Mouse (Mus musculus): ENCODE results near the gene Trim69. TPM values are rescaled to one million over a fixed set of nuclear protein-coding genes. Genes with fewer than 3 reads are reported as not detected.
"Not testable (repeated sequence)": the region's sequence is repeated elsewhere in the genome, so short reads cannot be mapped to it uniquely, and the experiment has no call there.

Gene Trim69
- polyA plus RNA-seq, 1 experiment, result not detected

DNA sequence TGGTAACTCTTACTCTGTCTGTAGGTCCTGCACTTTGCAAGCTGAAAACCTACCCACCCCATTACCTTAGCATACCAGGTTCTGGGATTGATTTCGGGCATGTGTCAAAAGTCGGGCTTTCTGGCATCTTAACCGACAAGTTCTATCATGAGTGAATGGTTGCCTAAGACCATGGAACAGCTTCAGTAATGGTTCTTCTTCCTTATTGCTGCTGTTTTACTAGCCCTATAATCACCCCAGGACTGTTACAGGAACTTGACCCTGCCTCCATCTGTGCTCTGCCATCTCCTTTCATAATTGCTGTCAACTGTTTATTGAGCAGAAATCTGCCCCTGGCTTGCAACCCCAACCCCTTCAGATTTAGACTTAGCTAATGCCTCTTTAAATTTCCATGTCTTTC, 26.3 kb downstream of the Trim69 start:
- H3K4me1 ChIP-seq (ENCODE audit: control insufficient read depth, insufficient read depth, low read length), result no peaks in the 10 kb centered on the region
- H3K27ac ChIP-seq (ENCODE audit: insufficient read depth, low read length), result no peak overlapping the region
- no peak for TF ChIP-seq CTCF (IDR thresholded peaks at IDR 0.05; ENCODE audit: extremely low read depth, insufficient read depth, low read length)
- TF ChIP-seq POLR2A (IDR thresholded peaks at IDR 0.05; ENCODE audit: extremely low read depth, insufficient read depth, low read length), result no peak
- no peak overlapping the region for H3K4me3 ChIP-seq (ENCODE audit: insufficient read depth, low read length)

DNA sequence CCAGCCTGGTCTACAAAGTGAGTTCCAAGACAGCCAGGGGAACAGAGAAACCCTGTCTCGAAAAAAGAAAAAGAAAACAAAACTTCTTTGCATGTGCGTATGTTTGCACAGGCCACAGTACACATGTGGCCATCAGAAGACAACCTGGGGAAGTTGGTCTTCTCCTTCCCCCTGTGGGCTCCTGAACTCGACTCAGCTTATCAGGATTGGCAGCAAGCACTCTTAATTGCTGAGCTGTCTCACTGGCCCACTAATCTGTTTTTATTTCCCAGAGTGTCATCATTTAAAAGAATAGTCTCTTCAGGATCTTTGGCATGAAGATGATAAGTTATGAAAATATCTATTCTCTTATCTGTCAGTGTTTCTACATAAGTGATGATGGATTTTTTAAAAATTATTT, 31.3 kb downstream of the Trim69 start:
- H3K4me1 ChIP-seq (ENCODE audit: control insufficient read depth, insufficient read depth, low read length), result no peaks in the 10 kb centered on the region
- TF ChIP-seq CTCF (IDR thresholded peaks at IDR 0.05; ENCODE audit: extremely low read depth, insufficient read depth, low read length) (no peak), POLR2A (IDR thresholded peaks at IDR 0.05; ENCODE audit: extremely low read depth, insufficient read depth, low read length) (no peak)
- H3K4me3 ChIP-seq (ENCODE audit: insufficient read depth, low read length), result no peak overlapping the region
- H3K27ac ChIP-seq (ENCODE audit: insufficient read depth, low read length), result no peak overlapping the region

DNA sequence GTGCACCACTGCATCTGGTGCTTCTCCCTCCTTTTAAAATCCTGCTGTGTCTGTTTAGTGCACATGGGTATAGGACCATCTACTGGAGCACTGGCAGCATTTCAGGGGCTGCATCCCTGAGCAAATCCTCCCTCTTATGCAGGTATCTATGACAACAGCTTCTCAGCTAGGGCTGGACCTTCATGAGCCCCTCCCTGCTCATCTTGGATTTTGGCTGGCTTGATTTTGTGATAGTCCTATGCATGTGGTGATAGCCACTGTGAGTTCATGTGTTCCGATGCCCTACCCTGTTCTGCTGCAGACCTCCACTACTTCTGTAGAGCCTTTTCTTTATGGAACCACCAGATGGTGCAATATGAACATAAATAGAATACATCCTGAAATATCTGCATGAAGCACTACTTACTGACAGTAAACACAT, 34.0 kb downstream of the Trim69 start:
- no peak overlapping the region for H3K27ac ChIP-seq (ENCODE audit: insufficient read depth, low read length)
- no peak overlapping the region for H3K4me3 ChIP-seq (ENCODE audit: insufficient read depth, low read length)
- H3K4me1 ChIP-seq (ENCODE audit: control insufficient read depth, insufficient read depth, low read length), result no peaks in the 10 kb centered on the region
- TF ChIP-seq POLR2A (IDR thresholded peaks at IDR 0.05; ENCODE audit: extremely low read depth, insufficient read depth, low read length) (no peak), CTCF (IDR thresholded peaks at IDR 0.05; ENCODE audit: extremely low read depth, insufficient read depth, low read length) (peak; percentile 48)

DNA sequence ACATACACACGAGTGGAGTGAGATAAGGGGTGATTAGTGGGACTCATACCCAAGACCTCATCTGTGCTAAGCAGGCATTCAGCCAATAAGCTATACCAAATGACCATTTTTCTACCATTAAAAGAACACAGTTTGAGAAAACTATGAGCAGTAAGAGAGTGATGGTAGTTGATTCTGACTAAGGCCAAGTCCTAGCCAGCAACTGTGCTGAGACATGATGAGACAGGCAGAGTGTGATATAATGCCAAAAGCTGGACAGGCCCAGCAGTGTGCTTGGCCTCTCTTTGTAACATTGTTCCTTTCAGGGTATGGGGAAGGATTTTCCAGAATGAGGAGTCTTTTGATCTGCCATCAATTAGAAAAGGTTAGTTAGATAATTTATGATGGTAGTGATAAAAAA, 41.0 kb downstream of the Trim69 start:
- no peaks in the 10 kb centered on the region for H3K4me1 ChIP-seq (ENCODE audit: control insufficient read depth, insufficient read depth, low read length)
- TF ChIP-seq CTCF (IDR thresholded peaks at IDR 0.05; ENCODE audit: extremely low read depth, insufficient read depth, low read length), result no peak
- no peak for TF ChIP-seq POLR2A (IDR thresholded peaks at IDR 0.05; ENCODE audit: extremely low read depth, insufficient read depth, low read length)
- H3K4me3 ChIP-seq (ENCODE audit: insufficient read depth, low read length), result no peak overlapping the region
- no peak overlapping the region for H3K27ac ChIP-seq (ENCODE audit: insufficient read depth, low read length)

GRCm38 (mm10) chr2:122206440-122207107, 46.1 kb downstream of the Trim69 start:
- no peak overlapping the region for H3K4me3 ChIP-seq (ENCODE audit: insufficient read depth, low read length)
- H3K4me1 ChIP-seq (ENCODE audit: control insufficient read depth, insufficient read depth, low read length), result no peaks in the 10 kb centered on the region
- TF ChIP-seq CTCF (IDR thresholded peaks at IDR 0.05; ENCODE audit: extremely low read depth, insufficient read depth, low read length) (no peak), POLR2A (IDR thresholded peaks at IDR 0.05; ENCODE audit: extremely low read depth, insufficient read depth, low read length) (no peak)
- H3K27ac ChIP-seq (ENCODE audit: insufficient read depth, low read length), result no peak overlapping the region

DNA sequence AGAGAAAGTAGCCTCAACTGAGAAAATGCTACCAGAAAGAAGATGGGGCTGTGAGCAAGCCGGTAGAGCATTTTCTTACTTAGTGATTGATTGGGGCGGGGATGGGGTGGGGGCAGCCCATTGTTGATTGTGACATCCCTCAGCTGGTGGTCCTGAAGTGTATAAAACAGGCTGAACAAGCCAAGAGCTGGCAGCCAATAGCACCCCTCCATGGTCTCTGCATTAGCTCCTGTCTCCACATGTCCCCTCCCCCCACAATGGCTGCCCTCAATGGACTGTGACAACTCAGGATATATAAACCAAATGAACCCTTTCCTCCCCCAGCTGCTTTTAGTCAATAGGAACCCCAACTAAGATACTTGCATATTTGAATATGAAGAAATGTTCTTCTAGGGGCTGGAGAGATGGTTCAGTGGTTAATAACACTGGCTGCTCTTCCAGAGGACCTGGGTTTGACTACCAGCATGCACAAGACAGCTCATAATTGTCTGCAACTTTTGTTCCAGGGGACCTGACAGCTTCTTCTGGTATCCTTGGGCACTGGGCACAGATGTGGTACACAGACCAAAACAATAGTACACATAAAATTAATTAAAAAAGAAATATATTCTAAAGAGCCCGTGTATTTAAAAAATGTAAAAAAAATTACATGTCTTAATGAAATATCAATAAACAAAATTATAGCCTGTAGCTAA, 50.2 kb downstream of the Trim69 start:
- Histone ChIP-seq H3K4me1 (ENCODE audit: control insufficient read depth, insufficient read depth, low read length) (no peaks in the 10 kb centered on the region), H3K27ac (ENCODE audit: insufficient read depth, low read length) (no peak overlapping the region), H3K4me3 (ENCODE audit: insufficient read depth, low read length) (no peak overlapping the region)
- TF ChIP-seq CTCF (IDR thresholded peaks at IDR 0.05; ENCODE audit: extremely low read depth, insufficient read depth, low read length) (no peak), POLR2A (IDR thresholded peaks at IDR 0.05; ENCODE audit: extremely low read depth, insufficient read depth, low read length) (no peak)

DNA sequence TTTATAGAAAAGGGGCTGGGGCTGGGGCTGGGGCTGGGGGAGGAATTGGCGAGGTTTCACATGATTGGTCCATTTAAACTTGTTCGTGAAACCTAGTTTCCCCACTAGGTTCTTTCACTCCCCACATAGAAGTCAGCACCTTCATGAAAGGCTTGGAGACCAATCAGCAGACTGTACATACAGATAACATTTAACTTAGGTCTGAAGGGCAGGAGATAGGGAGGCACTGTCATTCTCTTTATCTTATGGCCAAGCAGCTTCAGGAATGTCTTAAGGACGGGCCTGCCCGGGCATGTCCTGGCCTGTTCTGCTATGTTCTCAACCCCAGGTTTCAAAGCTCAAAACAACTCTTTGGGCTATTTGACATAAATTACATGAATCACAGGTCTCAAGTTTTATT, 56.6 kb downstream of the Trim69 start:
- H3K27ac ChIP-seq (ENCODE audit: insufficient read depth, low read length); H3K4me3 ChIP-seq (ENCODE audit: insufficient read depth, low read length); H3K4me1 ChIP-seq (ENCODE audit: control insufficient read depth, insufficient read depth, low read length): not testable (repeated sequence)

- no peak for TF ChIP-seq POLR2A (IDR thresholded peaks at IDR 0.05; ENCODE audit: extremely low read depth, insufficient read depth, low read length)
- TF ChIP-seq CTCF (IDR thresholded peaks at IDR 0.05; ENCODE audit: extremely low read depth, insufficient read depth, low read length), result no peak
- Histone ChIP-seq H3K27ac (ENCODE audit: insufficient read depth, low read length) (no peak overlapping the region), H3K4me1 (ENCODE audit: control insufficient read depth, insufficient read depth, low read length) (no peaks in the 10 kb centered on the region), H3K4me3 (ENCODE audit: insufficient read depth, low read length) (no peak overlapping the region)
Observed at GRCm38 (mm10) chr2:122218234-122218633, 57.7 kb downstream of the Trim69 start.

GRCm38 (mm10) chr2:122221378-122221777, 60.9 kb downstream of the Trim69 start:
- no peak for TF ChIP-seq POLR2A (IDR thresholded peaks at IDR 0.05; ENCODE audit: extremely low read depth, insufficient read depth, low read length)
- TF ChIP-seq CTCF (IDR thresholded peaks at IDR 0.05; ENCODE audit: extremely low read depth, insufficient read depth, low read length), result no peak
- no peak overlapping the region for H3K4me3 ChIP-seq (ENCODE audit: insufficient read depth, low read length)
- no peak overlapping the region for H3K27ac ChIP-seq (ENCODE audit: insufficient read depth, low read length)

GRCm38 (mm10) chr2:122221798-122222197, 61.3 kb downstream of the Trim69 start:
- TF ChIP-seq CTCF (IDR thresholded peaks at IDR 0.05; ENCODE audit: extremely low read depth, insufficient read depth, low read length) (no peak), POLR2A (IDR thresholded peaks at IDR 0.05; ENCODE audit: extremely low read depth, insufficient read depth, low read length) (no peak)
- Histone ChIP-seq H3K4me3 (ENCODE audit: insufficient read depth, low read length) (no peak overlapping the region), H3K4me1 (ENCODE audit: control insufficient read depth, insufficient read depth, low read length) (no peaks in the 10 kb centered on the region)

More at GRCm38 (mm10) chr2:122221378-122221777, 60.9 kb downstream of the Trim69 start:
- no peaks in the 10 kb centered on the region for H3K4me1 ChIP-seq (ENCODE audit: control insufficient read depth, insufficient read depth, low read length)

More at GRCm38 (mm10) chr2:122221798-122222197, 61.3 kb downstream of the Trim69 start:
- no peak overlapping the region for H3K27ac ChIP-seq (ENCODE audit: insufficient read depth, low read length)
